Mouse (Mus musculus) bone marrow, adult 2 months (tissue): ENCODE measurements at regions not wholly inside any gene's neighbourhood (a gene's known extent, or its start where the extent isn't known, plus 50 kb on each side); places are given as distances from the start of the nearest gene placed in this dataset.

Source experiments
- CTCF ChIP-seq: fragments of 200-500 bp; IDR thresholded peaks from 2 replicates; pipeline ENCODE4 v1.5.1; 2011; ENCODE audit warnings: low read length, control low read depth; ENCODE audit not compliant: control insufficient read depth, insufficient read depth
- POLR2A ChIP-seq: fragments of 200-500 bp; IDR thresholded peaks from 2 replicates; pipeline ENCODE4 v1.6.1; 2011; ENCODE audit warnings: low read depth, mild to moderate bottlenecking, control low read depth, low read length, borderline replicate concordance; ENCODE audit not compliant: control insufficient read depth

GRCm38 (mm10) chr10:21689847-21690269 lies 96.9 kb downstream of the 1700020N01Rik start:
- no peak for TF ChIP-seq CTCF
- TF ChIP-seq POLR2A, result no peak
